Comparison of ENCODE assay signal across 8 mouse cellular contexts in the genomic region with DNA sequence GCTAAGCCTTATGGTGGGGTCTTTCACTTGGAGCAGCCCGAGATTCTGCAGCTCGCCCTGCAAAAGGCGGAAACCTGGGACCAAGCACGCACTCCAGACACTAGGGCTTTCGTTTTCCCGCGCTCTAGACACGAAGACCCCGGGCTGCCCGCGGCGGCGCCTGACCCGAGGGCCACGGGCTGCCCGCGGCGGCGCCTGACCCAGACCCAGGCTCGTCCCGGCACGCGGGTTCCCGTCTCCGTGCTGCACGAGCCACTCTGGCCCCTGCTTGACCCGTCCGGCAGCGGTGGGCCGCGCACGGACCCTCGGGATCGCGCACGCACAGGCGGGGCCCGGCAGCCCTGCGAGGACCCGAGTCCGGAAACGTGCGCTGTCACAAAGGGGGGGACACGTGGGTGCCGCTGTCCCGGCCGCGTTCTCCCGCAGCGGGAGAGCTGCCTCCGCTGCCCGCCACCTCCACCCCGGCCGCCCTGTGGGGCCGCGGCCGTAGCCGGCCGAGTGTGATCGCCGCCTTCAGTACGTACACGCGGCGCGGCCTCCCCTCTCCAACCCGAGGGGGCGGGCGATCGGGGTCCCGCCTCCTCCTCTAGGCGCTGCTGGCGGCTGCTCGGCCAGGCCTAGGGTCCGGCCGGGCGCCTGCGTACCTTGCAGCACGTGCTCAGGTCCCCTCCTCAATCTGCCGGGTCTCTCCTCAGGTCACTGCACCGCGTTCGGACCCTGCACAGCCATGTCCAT. TPM values are rescaled to one million over a fixed set of nuclear protein-coding genes. Genes with fewer than 3 reads are reported as not detected.
A peak's percentile ranks its signal among the peaks of the same experiment; 100 is the strongest.
DNase-seq lines count a peak whose midpoint lies in the region; ATAC-seq and TF ChIP-seq lines count a peak whose summit lies in the region.

Gene Vars (plus strand): TSS at position 271 of the 735 bp plus-strand sequence.

- ATAC-seq in neural tube, embryonic 15.5 days (ENCODE audit: low FRiP score): peak; percentile 89

- H3K4me2 ChIP-seq in neural tube, embryonic 15.5 days: peak within 1 kb of the TSS; percentile 99

- peaks cover 19% of the 10 kb centered on the region for H3K36me3 ChIP-seq in neural tube, embryonic 15.5 days

- peaks cover 8% of the 10 kb centered on the region for H3K4me1 ChIP-seq in lung, adult 2 months (ENCODE audit: control insufficient read depth, insufficient read depth, low read length)
- H3K4me1 ChIP-seq in neural tube, embryonic 15.5 days: peaks cover 30% of the 10 kb centered on the region

- H3K4me3 ChIP-seq in layer of hippocampus, adult 2 months: peak within 1 kb of the TSS; percentile 89
- H3K4me3 ChIP-seq in lung, adult 2 months (replicated peaks; ENCODE audit: extremely low read depth, low read depth, low read length): peak within 1 kb of the TSS; percentile 78
- H3K4me3 ChIP-seq in neural tube, embryonic 15.5 days (replicated peaks): peak within 1 kb of the TSS; percentile 91

- TF ChIP-seq POLR2A in lung, adult 2 months (IDR thresholded peaks at IDR 0.05; ENCODE audit: borderline replicate concordance, extremely low read depth, low read depth, low read length): peak; percentile 45; the same call in 1 of the 2 replicates

- peak; percentile 94 for DNase-seq in MN1 (ENCODE audit: low spot score)
- peak; percentile 80 for DNase-seq in cerebellum, adult 8-10 months
- peak; percentile 87 for DNase-seq in forelimb bud, embryonic 11.5 days (ENCODE audit: low read depth, low spot score)
- peak; percentile 91 for DNase-seq in heart, postnatal 4 days
- peak; percentile 60 to 74 for DNase-seq in layer of hippocampus, adult 2 months (ENCODE audit: low spot score in 2 of 2)
- DNase-seq in lung, adult 2 months: peak; percentile 90
- peak; percentile 90 for DNase-seq in testis, postnatal 14 days (ENCODE audit: low spot score)

- H3K27ac ChIP-seq in layer of hippocampus, adult 2 months: peak within 1 kb of the TSS; percentile 100
- peak within 1 kb of the TSS; percentile 95 for H3K27ac ChIP-seq in neural tube, embryonic 15.5 days (replicated peaks)

- H3K9me3 ChIP-seq in neural tube, embryonic 15.5 days (replicated peaks): no peaks in the 10 kb centered on the region

- H3K9ac ChIP-seq in neural tube, embryonic 15.5 days (replicated peaks): peak within 1 kb of the TSS; percentile 96

- under 1% methylated on average over 82 of the region's 83 CpGs for WGBS in lung, adult 2 months
- WGBS in neural tube, embryonic 15.5 days: under 1% methylated on average over 81 of the region's 83 CpGs

- TF ChIP-seq CTCF in layer of hippocampus, adult 2 months (conservative IDR thresholded peaks at IDR 0.05): no peak
- no peak for TF ChIP-seq CTCF in lung, adult 2 months (IDR thresholded peaks at IDR 0.05; ENCODE audit: insufficient read depth, low read length)

- no peaks in the 10 kb centered on the region for H3K27me3 ChIP-seq in neural tube, embryonic 15.5 days (replicated peaks)

RNA-seq across cellular contexts. Expression of gene Vars, which starts in this region (rescaled TPM):
- total RNA-seq in heart, postnatal 4 days (2021): 10 to 100 TPM; 46.7 to 49.0 TPM
- total RNA-seq in layer of hippocampus, adult 2 months (2021): 10 to 100 TPM; 48.2 to 55.1 TPM
- polyA plus RNA-seq in lung, adult 2 months (2012; rRNA removed): 119 and 159 TPM in 2 replicates
- polyA plus RNA-seq in neural tube, embryonic 15.5 days (2015; fragmentation: Nextera tagmentation; extraction: Ambion mirVana): 57.8 and 83.6 TPM in 2 replicates

Comparison
In these comparisons a context has a peak if more than half of its experiments do, and no peak if none do; other contexts are left out.
1. Peak in every context shown above with its lines: DNase-seq, ATAC-seq, H3K4me3 ChIP-seq and H3K27ac ChIP-seq.